Mouse (Mus musculus) ES-E14 (cell line): ENCODE results near the gene Ppil1.

Experiments
- CHD2 ChIP-seq: IDR thresholded peaks from 2 replicates; pipeline ENCODE4 v1.6.1; 2014; ENCODE audit warnings: mild to moderate bottlenecking, low read depth, low read length, inconsistent platforms
- HCFC1 ChIP-seq: IDR thresholded peaks from 2 replicates; pipeline ENCODE4 v1.6.1; 2012; ENCODE audit warnings: low read length, inconsistent platforms, borderline replicate concordance; ENCODE audit not compliant: insufficient read depth
- MAFK ChIP-seq: IDR thresholded peaks from 2 replicates; pipeline ENCODE4 v1.6.1; 2014; ENCODE audit warnings: mild to moderate bottlenecking, low read depth, low read length, inconsistent platforms; ENCODE audit not compliant: insufficient read depth
- ZC3H11A ChIP-seq: IDR thresholded peaks from 2 replicates; pipeline ENCODE4 v1.6.1; 2012; ENCODE audit warnings: low read depth, mild to moderate bottlenecking, inconsistent platforms, low read length, borderline replicate concordance
- ZNF384 ChIP-seq: IDR thresholded peaks from 2 replicates; pipeline ENCODE4 v1.6.1; 2012; ENCODE audit warnings: low read depth, low read length, inconsistent platforms

- TF ChIP-seq ZNF384, result no peak
- no peak for TF ChIP-seq HCFC1
- TF ChIP-seq MAFK, result no peak
- TF ChIP-seq ZC3H11A, result no peak
- no peak for TF ChIP-seq CHD2
These were observed 26.1 kb downstream of the Ppil1 start, which contains the start of gene Cpne5 for GRCm38 (mm10) chr17:29237772-29238420.
